Mouse (Mus musculus) adrenal gland, postnatal 25 days (tissue): ENCODE measurements around the gene 1110002E22Rik. TPM values are rescaled to one million over a fixed set of nuclear protein-coding genes. Genes with fewer than 3 reads are reported as not detected.

Source experiments
- DNase-seq: peaks from one replicate; pipeline ENCODE4 v3.0.0; 2021; ENCODE audit warnings: mixed read lengths
- total RNA-seq: library from RNA; stranded (reverse); gene quantifications from 2 replicates; pipeline ENCODE4 v1.2.3, GENCODE M21; 2021

Gene 1110002E22Rik
- total RNA-seq, 1 experiment from 2014 or later = 0.09 TPM

DNA sequence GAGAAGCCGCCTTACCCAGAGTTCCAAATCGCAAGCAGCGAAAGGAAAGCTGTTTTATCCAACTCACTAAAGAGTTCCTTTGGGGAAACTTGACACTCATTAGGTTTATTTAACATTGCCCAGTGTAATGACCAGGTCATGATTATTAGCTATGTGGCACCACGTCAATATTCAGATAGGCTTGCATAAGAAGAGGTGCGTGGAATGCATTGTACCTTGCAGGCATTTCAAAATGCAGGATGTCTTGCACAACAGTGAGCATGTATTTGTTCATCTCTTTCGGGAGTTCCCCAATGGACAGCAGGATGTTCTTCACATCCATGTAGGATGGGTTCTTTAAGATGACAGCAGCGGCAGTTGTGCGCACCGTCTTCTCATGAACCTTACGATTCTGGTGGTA lies 42.0 kb downstream of the 1110002E22Rik start:
- DNase-seq = no peak

DNA sequence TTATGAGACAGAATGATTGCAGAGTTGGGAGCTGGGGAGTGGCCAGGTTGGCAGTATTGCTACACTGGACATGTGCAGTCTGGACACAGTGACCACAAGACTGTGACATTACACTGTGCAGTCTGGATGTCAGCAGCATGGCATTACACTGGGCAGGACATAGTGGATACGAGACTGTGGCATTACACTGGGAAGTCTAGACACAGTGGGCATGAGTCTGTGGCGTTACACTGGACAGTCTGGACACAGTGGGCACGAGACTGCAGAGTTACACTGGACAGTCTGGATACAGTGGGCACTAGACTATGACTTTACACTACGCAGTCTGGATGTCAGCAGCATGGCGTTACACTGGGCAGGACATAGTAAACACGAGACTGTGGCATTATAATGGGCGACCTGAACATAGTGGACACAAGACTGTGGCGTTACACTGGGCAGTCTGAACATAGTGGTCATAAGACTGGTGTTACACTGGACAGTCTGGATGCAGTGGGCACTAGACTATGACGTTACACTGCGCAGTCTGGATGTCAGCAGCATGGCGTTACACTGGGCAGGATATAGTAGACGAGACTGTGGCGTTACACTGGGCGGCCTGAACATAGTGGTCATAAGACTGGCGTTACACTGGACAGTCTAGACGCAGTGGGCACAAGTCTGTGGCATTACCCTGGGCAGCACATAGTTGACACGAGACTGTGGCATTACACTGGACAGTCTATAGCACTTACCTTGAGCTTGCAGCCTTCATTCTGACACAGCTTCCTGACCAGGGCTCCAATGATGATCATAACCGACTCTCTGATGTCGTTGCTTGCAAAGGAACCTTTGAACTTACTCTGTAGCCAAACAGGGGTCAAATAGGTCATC lies 46.3 kb downstream of the 1110002E22Rik start:
- no peak for DNase-seq

DNA sequence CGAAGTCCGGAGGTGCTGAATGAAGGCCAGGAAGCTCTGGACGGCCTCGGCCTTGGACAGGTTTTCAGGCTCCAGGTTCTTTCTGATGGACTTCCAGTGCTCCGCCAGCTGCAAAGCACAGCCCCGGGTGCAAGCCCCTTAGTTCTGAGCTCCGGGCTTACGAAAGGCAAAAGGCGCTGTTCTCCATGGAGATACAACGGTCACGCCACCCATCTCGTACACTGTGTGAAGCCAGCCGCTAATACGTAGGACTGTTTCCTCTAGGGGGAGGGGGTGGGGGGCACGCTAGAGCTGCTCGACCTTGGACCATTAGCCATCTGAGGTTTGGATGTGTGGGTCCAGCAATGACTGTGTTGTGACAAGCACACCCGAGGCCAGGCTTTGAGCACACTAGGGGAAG lies 49.3 kb downstream of the 1110002E22Rik start:
- peak; percentile 14 for DNase-seq

DNA sequence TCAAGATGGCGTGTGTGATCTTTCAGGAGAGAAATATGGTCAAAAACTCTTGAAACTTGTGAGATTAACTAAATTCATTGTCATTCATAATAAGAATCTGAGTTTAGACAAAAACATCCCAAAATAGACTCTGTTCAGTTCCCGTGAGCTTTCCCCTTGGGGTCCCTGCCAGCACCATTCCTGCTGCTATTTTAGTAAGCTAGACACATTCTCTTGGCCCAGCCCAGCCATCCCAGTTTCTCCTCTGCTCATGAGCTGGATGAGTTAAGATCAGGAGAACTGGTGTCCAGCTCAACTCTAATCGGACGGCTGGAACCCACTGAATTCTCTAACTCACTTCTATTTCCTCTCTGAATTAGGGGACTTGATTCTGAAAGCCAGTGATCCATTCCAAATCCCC lies 52.0 kb downstream of the 1110002E22Rik start:
- DNase-seq = no peak

DNA sequence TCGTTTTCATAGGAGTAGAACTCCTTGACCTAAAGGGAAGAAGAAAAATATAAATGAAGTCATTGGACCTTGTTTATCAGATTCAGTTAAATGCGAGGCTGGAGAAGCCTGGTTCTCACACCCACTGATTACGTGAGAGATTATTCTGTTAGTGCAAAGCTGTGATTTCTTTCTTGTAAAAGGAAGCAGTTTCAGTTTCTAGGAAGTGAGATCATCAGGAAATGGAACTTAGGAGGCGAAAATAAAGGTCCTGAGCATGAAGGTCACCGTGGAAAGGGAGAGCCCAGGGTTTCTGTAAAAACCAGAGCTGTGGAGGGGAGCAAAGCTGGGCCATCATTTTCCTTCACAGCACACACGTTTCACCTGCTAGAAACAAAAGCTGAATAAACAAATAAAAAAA lies 53.5 kb downstream of the 1110002E22Rik start:
- no peak for DNase-seq

DNA sequence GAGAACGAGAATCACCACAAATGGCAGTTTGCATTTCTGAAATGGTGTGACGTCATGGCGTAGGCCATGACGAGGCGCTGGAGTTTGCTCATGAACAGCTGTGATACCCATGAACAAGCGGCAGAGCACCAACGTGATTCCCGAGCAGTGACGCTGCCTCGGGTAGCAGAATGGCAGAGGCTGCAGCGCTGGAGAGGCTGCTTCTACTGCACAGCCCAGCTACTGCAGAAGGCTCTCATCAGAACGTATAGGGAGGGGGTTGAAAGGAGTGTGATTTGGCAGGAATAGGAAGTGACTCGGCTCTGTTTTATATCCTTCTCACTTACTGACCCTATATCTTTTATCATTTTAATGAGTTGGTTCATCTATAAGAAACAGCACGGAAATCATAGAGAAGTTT lies 54.0 kb downstream of the 1110002E22Rik start:
- DNase-seq = no peak

DNA sequence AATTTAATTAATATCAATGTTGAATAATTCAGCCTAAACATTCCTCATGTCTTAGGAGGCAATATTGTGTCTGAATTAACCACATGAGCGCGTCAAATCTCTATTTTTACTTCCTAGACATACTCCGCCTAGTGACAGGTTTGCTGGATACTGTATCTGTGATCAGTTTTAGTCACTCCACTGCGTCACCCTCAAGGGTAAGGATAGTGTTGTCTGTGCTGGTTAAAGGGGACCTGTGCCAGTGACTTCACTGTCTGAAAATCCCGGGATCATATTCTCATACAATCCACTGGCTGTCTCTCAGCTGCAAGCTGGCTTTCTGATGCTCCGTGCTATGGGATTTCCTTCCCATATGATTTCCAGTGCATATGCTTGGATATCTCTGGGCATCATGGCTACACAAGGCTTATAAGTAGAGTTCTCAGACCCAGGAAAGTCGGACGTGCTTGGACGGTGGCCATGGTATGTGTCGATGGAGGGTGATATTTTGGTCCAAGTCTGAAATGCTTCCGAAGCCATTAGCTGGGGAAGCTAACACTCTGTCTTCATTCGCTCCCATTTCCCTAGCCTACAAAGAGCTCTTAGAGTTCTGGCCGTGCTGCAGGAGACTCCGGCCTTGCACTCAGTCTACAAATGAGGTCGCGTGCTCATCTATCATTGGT lies 54.7 kb downstream of the 1110002E22Rik start:
- no peak for DNase-seq

DNA sequence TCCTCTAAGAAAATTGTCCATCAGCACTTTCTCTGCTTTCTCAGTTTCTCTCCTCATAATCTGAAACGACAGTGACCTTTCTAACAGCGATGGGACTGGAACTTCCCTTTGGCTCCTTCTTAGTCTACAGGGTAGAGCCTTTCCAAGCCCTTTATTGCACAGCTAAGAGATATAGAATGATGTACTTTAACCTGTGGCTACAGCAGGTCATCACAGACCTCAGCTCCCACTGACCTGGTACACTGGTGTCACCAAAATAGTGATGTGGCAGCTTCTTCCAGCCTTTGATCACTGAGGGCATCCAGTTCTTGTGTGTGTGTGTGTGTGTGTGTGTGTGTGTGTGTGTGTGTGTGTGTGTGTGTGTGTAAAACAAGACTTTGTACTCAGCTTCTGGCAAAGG lies 56.6 kb downstream of the 1110002E22Rik start:
- no peak for DNase-seq

DNA sequence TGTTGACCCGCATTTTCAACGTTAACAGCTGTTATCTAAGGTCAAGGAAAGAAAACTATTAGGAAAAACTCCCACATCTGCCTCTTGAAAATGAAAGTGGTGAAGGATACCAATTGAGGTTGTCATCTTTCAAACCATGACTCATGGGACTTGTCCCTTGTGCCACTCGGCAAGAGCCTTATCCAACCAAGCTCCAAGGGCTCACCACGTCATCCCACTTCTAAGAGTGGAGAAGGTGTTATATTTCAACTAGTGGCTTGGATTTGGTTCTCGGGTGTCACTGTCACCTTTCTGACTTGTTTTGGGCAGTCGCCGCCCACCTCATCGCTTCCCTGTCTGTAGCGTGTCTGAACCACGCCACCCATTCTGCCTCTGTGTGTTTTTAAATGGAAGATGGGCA lies 59.0 kb downstream of the 1110002E22Rik start:
- no peak for DNase-seq

DNA sequence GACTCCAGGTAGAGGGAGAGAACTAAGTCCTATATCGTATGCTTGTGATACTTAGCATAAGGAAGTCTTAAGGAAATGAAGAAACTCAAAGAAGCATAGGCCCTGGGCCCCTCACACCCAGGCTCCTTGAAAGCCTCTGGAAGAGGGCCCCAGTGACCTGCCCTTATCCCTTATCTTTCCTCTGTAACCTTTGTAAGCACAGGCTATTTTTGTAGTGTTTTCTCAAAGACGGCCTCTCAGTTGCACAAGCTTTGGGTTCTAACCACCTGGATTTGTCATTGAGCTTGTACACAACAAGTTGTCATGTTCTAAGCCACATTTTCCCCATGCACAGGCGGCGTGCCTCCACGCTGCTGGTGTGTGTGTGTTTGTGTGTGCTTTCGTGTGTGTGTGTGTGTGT lies 64.3 kb downstream of the 1110002E22Rik start:
- no peak for DNase-seq

DNA sequence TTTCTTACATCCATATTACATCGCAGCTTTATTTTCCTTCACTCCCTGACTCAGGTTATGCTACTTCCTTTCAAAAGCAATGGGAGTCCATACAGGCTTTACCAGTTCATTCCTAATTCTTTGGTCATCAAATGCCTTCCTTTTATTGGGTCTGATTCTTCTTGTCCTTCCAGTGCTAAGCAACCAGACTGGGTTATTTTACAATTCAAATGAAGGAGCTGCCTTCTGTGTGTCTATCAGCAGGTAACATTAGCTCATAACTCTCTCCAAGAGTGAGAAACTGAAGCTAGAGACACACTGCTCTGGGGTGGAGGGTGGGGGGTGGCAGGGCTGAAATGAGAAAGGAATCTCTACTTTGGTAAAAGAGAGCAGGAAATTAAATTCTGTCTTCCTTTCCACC lies 65.8 kb downstream of the 1110002E22Rik start:
- DNase-seq = no peak

Other genes with a start within 250 kb of the 1110002E22Rik start
- gene H2afz, start 200.6 kb upstream of the 1110002E22Rik start, total RNA-seq = 170 and 200 TPM in 2 replicates
- 18.0 and 22.4 TPM in 2 replicates for gene Dnajb14, start 197.4 kb upstream of the 1110002E22Rik start, total RNA-seq
- 65.6 and 71.3 TPM in 2 replicates for gene Lamtor3, start 146.5 kb upstream of the 1110002E22Rik start, total RNA-seq
- 3.3 and 6.3 TPM in 2 replicates for gene Dapp1, start 83.5 kb upstream of the 1110002E22Rik start, total RNA-seq
- gene Gm5105, start 2.3 kb downstream of the 1110002E22Rik start, total RNA-seq = not detected in 2 replicates
- gene Trmt10a, start 78.4 kb downstream of the 1110002E22Rik start, total RNA-seq = 10.1 and 11.8 TPM in 2 replicates
- 13.7 and 14.4 TPM in 2 replicates for gene Mttp, start 79.9 kb downstream of the 1110002E22Rik start, total RNA-seq
- gene 4930579F01Rik, start 128.8 kb downstream of the 1110002E22Rik start, total RNA-seq = 0.24 TPM in 1 of 2 replicates, not detected in the other
- 37.9 and 41.2 TPM in 2 replicates for gene Adh7, start 152.7 kb downstream of the 1110002E22Rik start, total RNA-seq
- gene Adh1, start 195.9 kb downstream of the 1110002E22Rik start, total RNA-seq = 7,275 and 7,287 TPM in 2 replicates
- not detected in 2 replicates for gene Adh6a, start 248.2 kb downstream of the 1110002E22Rik start, total RNA-seq